Mouse (Mus musculus) ovary, postnatal 10 days (tissue): Measurements from ENCODE around the gene Sh3bgrl2.

Source experiments
- DNase-seq: peaks from one replicate; pipeline ENCODE4 v3.0.0; 2022; ENCODE audit warnings: low spot score

The Sh3bgrl2 gene

DNA sequence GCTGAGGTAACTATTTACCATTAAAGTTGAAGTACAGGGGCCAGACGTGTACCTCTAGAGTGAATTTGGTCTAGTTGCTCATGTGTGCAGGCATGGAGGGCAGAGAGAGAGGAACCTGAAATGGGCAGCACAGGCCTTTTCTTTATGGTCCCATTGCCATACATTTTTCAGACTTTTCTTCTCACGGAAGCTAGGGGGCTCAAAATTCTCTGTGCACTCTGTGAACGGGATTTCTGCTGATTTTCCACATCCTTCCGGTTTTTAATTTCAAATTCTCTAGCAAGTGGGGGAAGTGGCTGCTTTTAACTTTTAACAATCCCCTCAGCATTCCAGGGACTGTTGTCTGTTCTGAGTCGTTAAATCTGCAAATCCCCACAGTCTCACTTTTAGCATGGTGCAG is 83.8 kb downstream of the Sh3bgrl2 start:
- DNase-seq, result no peak

DNA sequence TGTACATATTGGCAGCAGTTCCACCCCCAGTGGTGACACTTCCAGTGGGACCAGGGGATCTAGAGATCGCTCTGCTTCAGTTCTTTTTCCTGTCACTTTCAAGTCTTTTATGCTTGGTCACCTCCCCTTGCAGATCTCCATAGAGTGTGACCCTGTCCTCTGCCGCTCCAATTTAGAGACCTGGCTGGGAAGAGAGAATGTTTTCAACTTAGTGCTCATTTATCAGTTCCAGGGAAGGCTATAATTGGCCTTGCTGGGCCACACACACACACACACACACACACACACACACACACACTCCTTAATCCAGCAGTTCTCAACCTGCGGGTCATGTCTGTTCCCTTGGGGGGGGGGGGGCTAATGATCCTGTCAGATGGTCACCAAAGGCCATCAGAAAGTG is 86.6 kb downstream of the Sh3bgrl2 start:
- no peak for DNase-seq

DNA sequence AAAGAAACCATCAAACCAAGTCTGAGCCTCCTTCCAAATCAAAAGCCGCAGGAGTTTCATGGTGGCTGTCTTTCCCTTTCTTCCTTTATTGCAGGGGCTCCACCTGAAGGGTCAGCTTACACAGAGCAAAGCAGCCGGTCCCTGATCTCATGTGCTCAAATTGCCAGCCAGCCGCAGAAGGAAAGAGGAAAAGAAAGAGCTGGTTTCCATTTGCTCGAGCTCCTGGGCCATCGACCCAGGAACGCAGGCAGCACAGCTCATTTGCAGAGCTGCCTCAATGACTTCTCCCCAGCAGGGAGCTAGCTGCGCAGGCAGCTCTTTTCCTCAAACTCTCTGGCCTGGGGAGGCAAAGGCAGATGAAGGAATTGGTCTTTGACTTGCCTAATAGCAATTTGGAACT is 87.9 kb downstream of the Sh3bgrl2 start:
- no peak for DNase-seq

GRCm38 (mm10) chr9:83643139-83643538 is 95.0 kb downstream of the Sh3bgrl2 start:
- no peak for DNase-seq

DNA sequence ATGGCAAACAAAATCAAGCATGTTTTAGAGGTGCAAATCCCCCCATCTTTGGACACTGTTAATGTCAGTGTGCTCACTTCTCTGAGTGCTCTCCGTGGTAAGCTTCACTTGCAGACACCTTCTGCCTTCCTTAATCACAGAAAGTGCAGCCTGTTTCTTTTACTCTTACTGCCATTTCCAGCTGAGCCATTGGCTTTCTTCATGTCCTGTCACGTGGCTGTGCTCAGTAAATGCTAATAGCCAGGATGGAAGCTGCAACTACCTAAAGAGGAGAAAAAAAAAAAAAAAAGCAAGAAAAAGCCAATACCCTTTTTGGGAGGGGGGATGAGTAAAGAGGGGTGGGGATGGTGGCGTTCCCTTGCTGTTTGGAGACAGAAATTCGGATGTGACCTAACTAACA is 95.7 kb downstream of the Sh3bgrl2 start:
- DNase-seq, result no peak

GRCm38 (mm10) chr9:83646215-83646614 is 98.1 kb downstream of the Sh3bgrl2 start:
- DNase-seq, result no peak

DNA sequence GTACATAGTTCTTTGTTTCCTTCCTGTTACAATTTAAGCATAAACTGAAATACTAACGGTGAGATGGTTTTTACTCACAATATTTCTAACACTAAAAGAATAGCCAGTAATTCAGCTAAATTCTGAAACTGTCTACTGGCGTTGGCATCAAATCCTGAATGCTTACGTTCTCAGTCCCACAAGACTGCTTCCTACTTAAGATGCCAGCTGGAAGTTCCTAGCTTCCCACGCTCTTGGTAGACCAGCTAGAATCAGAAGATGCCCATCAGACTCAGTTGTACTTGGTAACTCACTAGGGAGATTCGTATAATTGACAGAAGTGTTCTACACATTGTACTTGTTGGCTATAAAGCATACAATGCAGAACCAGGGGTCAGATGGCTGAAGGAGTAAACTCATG is 98.6 kb downstream of the Sh3bgrl2 start:
- no peak for DNase-seq

DNA sequence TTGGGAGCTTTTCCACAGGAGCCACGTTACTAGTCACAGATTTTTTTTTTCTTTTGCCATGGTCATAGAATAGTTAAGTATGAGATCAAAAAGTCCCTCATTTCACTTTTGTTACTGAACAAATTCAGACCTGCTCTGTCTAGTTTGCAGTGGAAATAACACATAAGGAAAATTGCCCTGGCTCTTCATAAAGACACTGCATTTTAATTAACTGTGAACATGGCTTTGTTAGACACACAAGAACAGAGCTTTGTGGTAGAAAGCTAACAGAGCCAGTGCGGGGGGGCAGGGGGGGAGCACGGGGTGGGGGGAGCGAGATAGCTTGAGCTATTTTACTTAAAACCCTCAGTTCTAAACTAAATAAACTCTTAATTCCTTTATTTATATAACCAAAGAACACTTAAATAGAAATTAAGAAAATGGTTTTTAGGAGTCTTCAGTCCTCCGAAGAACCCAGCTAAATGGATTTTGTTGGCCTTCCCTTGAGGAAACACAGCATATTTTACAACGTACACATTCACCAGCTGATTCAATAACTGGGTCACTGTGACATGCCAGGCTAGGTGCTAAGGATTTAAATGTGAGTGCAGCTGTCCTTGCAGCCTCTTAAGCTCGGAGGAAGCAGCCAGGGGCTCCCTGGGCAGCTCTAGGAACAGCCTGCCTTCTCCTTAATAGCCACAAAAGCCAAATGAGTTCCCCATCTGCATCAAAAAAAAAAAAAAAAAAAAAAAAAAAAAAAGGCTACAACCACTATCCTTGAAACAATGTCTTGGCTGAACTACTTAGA is 100.0 kb downstream of the Sh3bgrl2 start:
- DNase-seq, result no peak

- DNase-seq, result no peak
Observed at GRCm38 (mm10) chr9:83648733-83649132, 100.6 kb downstream of the Sh3bgrl2 start.

DNA sequence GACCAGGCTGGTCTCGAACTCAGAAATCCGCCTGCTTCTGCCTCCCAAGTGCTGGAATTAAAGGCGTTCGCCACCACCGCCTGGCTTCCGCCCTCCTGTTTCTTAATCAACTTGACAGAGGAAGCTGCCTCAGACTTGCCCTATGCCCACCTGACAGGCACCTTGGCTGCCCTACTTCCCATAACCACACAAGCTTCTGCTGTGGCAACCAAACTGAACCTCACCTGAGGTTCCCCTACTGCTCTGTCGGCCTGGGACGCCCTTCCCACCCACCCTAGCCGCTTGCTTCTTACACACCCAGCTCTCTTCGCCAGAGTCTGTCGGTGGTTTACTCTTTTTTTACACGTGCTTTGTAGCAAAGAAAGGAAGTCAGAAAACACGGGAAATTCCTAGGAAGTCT is 103.9 kb downstream of the Sh3bgrl2 start:
- no peak for DNase-seq

DNA sequence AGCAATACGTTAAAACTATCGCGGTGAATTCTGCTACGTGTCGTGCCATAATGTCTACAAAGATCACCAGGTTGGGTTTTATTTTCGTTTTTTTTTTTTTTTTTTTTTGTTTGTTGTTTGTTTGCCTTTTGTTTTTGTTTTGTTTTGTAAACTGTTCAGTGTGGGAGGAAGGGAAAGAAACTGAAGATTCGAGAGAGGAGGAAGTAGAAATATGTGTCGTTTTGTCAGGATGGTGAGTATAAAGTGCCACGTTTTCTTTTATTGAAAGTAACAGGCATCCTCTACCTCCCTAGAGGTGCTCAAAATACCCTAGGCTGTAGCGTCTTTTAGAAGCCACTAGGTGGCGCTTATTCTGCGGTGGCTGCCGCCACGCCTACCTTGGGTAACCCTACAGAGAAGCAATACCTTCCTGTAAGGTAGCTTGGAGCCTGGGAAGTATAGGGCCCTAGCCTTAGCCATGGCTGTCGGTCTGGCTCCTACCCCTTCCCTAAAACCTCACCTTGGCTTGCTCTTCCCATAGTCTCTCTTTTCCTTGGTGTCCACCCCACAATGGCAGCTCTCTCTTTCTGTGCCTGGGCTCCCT is 104.6 kb downstream of the Sh3bgrl2 start:
- DNase-seq, result no peak

DNA sequence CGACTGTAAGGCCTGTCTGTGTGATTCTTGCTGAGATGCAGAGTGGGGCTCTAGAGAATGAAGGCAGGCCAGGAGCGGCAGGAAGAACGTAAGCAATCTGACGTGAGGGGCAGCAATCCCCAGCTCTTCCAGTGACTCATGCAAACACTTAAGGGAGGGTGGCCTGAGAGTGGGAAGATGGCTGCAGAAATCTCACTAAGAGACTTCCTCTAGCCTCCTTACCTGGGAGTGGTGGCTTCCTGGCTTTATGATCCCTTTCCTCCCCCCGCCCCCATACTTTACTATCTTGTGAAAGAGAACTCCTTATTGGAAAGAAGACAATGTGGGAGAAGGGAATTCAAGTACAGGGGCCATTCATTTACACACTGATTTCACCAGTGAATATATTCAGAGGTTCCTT is 106.5 kb downstream of the Sh3bgrl2 start:
- DNase-seq, result no peak

DNA sequence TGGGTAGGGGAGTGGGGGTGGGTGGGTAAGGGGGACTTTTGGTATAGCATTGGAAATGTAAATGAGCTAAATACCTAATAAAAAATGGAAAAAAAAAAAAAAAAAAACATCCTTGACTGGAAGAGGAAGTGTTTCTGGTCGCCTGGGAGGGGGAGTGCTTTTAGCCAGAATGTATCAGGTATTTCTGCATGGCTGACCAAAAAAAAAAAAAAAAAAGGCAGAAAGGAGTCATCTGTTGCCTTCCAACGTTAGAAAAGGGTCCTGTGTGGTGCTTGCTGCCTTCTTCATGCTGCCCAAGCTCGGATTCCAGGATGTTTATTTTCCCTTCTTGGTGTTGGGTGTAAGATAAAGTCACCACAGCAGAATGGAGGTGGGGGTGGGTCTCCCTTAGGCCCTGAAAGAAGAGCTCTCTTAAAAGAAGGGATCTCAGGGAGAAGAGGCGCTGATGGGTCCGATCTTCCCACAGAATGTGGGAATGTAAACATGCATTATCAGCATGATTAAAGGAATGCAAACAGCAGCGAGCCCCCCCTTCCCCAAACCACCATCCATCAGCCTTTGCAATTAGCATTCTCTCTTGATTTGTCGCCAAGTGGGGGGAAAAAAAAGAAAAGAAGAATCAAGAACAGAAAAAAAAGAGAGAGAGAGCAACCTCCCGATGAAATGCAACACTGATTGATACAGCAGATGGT is 109.0 kb downstream of the Sh3bgrl2 start:
- no peak for DNase-seq

- DNase-seq, result no peak
Observed at GRCm38 (mm10) chr9:83657652-83658002, 109.5 kb downstream of the Sh3bgrl2 start.

GRCm38 (mm10) chr9:83659081-83659480 is 111.0 kb downstream of the Sh3bgrl2 start:
- DNase-seq, result no peak

- DNase-seq, result no peak
Observed at GRCm38 (mm10) chr9:83661811-83662210, 113.7 kb downstream of the Sh3bgrl2 start.

DNA sequence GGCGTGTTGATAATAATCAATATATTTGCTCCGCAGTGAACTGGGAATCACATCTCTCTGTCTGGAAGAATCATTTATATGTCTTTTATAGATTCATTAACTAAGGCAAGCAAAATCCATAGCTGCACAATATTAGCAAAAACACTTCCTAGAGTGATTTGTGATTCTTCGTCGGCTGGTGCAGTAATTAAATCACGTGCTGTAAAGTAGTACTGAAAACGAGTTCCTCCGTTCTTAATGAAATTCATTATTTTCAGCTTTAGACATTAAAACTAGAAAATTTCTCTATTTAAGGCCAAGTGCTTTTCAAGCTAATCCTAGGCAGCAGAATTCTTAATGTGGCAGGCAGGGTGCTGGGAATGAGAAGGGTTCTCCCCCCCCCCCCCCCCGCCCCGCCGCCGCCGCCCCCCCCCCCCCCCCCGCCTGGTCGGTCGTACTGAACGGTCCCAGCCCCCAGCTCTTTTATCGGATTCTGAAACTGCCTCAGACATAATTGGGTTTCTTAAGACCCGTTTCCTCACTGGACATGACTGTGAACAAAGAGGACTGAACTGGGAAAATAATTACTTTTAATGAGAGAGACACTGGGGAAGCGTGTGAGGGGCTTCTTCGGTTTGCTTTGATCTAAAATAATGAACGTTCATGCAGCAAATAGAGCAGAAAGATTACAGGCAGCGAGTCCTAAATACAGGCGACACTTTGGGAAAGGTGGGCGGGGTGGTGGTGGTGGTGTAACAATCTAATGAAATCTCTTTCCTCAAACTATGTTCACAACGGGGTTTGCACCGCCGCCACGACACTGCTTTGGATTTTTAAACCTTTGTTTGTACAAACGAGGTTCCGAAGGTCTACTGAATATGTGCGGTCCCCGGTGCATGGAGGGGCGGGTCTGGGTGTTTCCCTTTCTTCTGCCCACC is 116.1 kb downstream of the Sh3bgrl2 start:
- DNase-seq, result no peak

DNA sequence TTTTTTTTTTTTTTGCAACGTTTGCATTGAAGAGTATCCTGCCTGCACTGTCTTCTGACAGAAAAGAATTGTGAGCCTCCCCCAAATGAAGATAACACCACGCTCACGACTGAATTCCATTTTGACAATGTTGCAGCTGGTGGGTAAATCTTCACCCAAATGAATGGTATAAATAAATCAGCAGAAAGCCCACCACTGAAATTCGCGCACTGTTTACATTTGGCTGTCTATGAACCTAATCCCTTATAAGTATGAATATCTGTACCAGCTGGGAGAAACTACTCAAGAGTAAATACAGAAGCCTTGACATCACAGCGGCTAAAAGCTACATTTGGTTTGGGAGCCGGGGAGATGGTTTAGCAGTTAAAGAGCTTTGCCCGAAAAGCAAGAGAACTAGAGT is 116.8 kb downstream of the Sh3bgrl2 start:
- no peak for DNase-seq

DNA sequence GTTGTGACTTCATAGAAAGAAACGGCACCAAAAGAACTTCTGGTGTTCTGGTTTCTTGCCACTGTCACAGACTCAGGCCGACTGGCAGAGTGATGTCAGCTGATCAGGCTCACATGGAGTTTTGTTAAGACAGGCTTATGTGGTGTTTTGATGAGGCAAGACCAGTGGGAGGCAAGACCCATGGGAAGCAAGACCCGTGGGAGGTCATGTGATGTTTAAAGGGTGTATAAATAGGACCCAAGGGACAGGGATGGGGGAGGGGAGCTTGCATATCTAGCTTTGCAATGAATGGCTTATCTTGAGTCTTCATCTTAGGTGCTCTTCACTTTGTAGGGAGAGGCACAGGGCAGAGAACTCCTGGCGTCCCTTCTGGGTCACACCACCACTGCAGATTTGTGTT is 118.9 kb downstream of the Sh3bgrl2 start:
- DNase-seq, result no peak

DNA sequence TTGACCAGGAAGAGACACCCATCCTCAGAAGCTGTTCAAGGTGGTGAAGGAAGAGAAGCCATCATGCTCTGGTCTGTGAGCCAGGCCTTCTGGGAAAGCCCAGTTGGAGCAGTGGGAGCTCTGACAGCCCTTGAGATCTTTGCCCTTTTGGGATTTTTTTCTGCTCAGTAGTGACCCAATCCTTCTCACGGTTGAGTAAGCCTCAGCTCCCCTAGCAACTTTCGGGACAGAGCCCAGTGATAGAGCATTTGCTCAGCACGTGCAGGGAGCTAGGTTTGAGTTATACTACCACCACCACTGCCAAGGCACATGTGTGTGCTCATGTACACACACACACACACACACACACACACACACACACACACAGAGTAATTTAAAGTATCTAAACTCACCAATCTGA is 131.5 kb downstream of the Sh3bgrl2 start:
- DNase-seq, result no peak

DNA sequence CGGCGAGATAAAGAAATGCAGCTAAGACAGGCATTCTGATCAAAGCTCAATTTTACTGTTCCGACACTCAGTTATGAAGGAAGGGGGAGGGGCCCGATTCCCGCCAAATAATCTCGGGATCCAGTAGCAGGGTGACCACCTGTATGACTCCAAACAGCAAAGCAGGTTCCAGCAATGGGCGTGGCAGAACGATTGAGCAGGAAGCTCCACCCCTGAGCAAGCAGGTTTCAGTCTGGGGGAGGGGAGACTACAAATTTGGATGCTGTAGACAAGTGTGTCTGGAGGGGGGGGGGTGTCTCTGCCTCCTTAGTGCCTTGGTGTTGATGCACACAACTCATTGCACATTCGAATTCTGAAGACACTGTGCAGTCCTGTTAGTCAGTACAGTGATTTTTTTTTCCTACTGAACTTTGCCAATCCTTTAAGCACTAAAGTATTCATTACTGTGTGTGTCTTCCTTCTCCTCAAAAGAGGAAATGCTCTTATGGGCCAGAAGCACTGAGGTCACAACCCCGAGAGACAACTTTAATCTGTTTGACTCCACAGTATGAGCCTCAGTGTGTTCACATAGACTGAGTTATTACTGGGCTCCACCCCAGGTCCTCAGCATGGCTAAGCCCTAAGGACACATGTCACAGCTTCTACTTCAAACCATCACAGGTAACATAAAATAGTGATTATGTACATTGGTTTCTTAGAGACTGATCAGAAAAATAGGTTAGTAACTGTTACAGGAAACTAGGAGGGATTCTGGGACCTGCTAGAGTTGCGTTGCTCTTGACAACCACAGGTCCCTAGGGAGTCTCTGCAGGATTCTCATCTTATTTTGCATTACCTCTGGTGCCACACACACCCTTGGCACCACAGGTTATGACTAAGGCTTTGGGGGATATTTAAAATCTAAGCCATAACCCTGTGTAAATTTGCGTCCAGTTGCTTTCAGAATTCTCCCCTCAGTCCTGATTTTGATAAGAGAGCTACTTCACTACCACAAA is 133.8 kb downstream of the Sh3bgrl2 start:
- DNase-seq, result no peak
